Mouse (Mus musculus): Measurements from ENCODE around the gene Spata21. TPM values are rescaled to one million over a fixed set of nuclear protein-coding genes. Genes with fewer than 3 reads are reported as not detected.

Spata21 gene
- polyA plus RNA-seq, 1 experiment from 2014 or later, result 0.39 TPM

GRCm38 (mm10) chr4:141113831-141114230 lies 25.7 kb downstream of the Spata21 start:
- peak overlapping the region; percentile 50 for H3K27ac ChIP-seq (ENCODE audit: low read length)
- peak; percentile 3; the same call in 1 of the 2 replicates for ATAC-seq
- H3K36me3 ChIP-seq (ENCODE audit: control insufficient read depth, insufficient read depth, low read length), result peaks cover 19% of the 10 kb centered on the region

GRCm38 (mm10) chr4:141114521-141114981 lies 26.4 kb downstream of the Spata21 start:
- 73% methylated on average over 6 of the region's 6 CpGs for WGBS
- Histone ChIP-seq H3K9me3 (replicated peaks; ENCODE audit: control insufficient read depth, low read length, poor library complexity, severe bottlenecking) (0 out of 2 replicates have a peak, but pooled peaks cover 2% of the 10 kb centered on the region), H3K9ac (ENCODE audit: low read depth, low read length) (no peak overlapping the region), H3K36me3 (ENCODE audit: control insufficient read depth, insufficient read depth, low read length) (peaks cover 19% of the 10 kb centered on the region), H3K4me1 (ENCODE audit: control insufficient read depth, insufficient read depth, low read length) (peaks cover 2% of the 10 kb centered on the region; the same call in 1 of the 2 replicates), H3K27me3 (ENCODE audit: control insufficient read depth, insufficient read depth, low read depth, low read length) (no peaks in the 10 kb centered on the region), H3K4me3 (ENCODE audit: low read depth, low read length) (no peak overlapping the region), H3K4me2 (ENCODE audit: low read length) (no peak overlapping the region), H3K27ac (ENCODE audit: low read length) (peak overlapping the region; percentile 50)
- peak; percentile 37 for ATAC-seq

More at GRCm38 (mm10) chr4:141113831-141114230, 25.7 kb downstream of the Spata21 start:
- Histone ChIP-seq H3K27me3 (ENCODE audit: control insufficient read depth, insufficient read depth, low read depth, low read length) (no peaks in the 10 kb centered on the region), H3K4me1 (ENCODE audit: control insufficient read depth, insufficient read depth, low read length) (no peaks in the 10 kb centered on the region), H3K9ac (ENCODE audit: low read depth, low read length) (no peak overlapping the region), H3K4me2 (ENCODE audit: low read length) (no peak overlapping the region), H3K4me3 (ENCODE audit: low read depth, low read length) (no peak overlapping the region), H3K9me3 (replicated peaks; ENCODE audit: control insufficient read depth, low read length, poor library complexity, severe bottlenecking) (0 out of 2 replicates have a peak, but pooled peaks cover 2% of the 10 kb centered on the region)
- WGBS, result 72% methylated on average over 7 of the region's 7 CpGs

GRCm38 (mm10) chr4:141115398-141115797 lies 27.3 kb downstream of the Spata21 start:
- WGBS, result 53% methylated on average over 8 of the region's 8 CpGs
- peaks cover 19% of the 10 kb centered on the region for H3K36me3 ChIP-seq (ENCODE audit: control insufficient read depth, insufficient read depth, low read length)
- H3K4me2 ChIP-seq (ENCODE audit: low read length), result no peak overlapping the region
- peaks cover 5% of the 10 kb centered on the region for H3K4me1 ChIP-seq (ENCODE audit: control insufficient read depth, insufficient read depth, low read length)
- H3K27me3 ChIP-seq (ENCODE audit: control insufficient read depth, insufficient read depth, low read depth, low read length), result no peaks in the 10 kb centered on the region
- H3K4me3 ChIP-seq (ENCODE audit: low read depth, low read length), result no peak overlapping the region
- no peak overlapping the region for H3K27ac ChIP-seq (ENCODE audit: low read length)
- ATAC-seq, result no peak
- H3K9ac ChIP-seq (ENCODE audit: low read depth, low read length), result no peak overlapping the region
- 0 out of 2 replicates have a peak, but pooled peaks cover under 1% of the 10 kb centered on the region for H3K9me3 ChIP-seq (replicated peaks; ENCODE audit: control insufficient read depth, low read length, poor library complexity, severe bottlenecking)

GRCm38 (mm10) chr4:141118691-141119090 lies 30.6 kb downstream of the Spata21 start:
- 48% methylated on average over 4 of the region's 4 CpGs for WGBS
- H3K4me3 ChIP-seq (ENCODE audit: low read depth, low read length), result no peak overlapping the region
- peaks cover 11% of the 10 kb centered on the region for H3K36me3 ChIP-seq (ENCODE audit: control insufficient read depth, insufficient read depth, low read length)
- no peak overlapping the region for H3K27ac ChIP-seq (ENCODE audit: low read length)
- no peak overlapping the region for H3K4me2 ChIP-seq (ENCODE audit: low read length)
- H3K9me3 ChIP-seq (replicated peaks; ENCODE audit: control insufficient read depth, low read length, poor library complexity, severe bottlenecking), result no peaks in the 10 kb centered on the region
- H3K4me1 ChIP-seq (ENCODE audit: control insufficient read depth, insufficient read depth, low read length), result peaks cover 12% of the 10 kb centered on the region
- no peaks in the 10 kb centered on the region for H3K27me3 ChIP-seq (ENCODE audit: control insufficient read depth, insufficient read depth, low read depth, low read length)
- ATAC-seq, result no peak
- no peak overlapping the region for H3K9ac ChIP-seq (ENCODE audit: low read depth, low read length)

- Histone ChIP-seq H3K9me3 (replicated peaks; ENCODE audit: control insufficient read depth, low read length, poor library complexity, severe bottlenecking) (no peaks in the 10 kb centered on the region), H3K4me2 (ENCODE audit: low read length) (0 out of 2 replicates have a peak overlapping the region, but pooled peaks have one; percentile 1)
- 22% methylated on average over 11 of the region's 11 CpGs for WGBS
Measured at GRCm38 (mm10) chr4:141120700-141121099, 32.6 kb downstream of the Spata21 start.

GRCm38 (mm10) chr4:141122663-141123062 lies 34.5 kb downstream of the Spata21 start:
- no peak overlapping the region for H3K4me2 ChIP-seq (ENCODE audit: low read length)
- H3K27ac ChIP-seq (ENCODE audit: low read length), result no peak overlapping the region
- 83% methylated on average over 7 of the region's 7 CpGs for WGBS
- no peak overlapping the region for H3K9ac ChIP-seq (ENCODE audit: low read depth, low read length)
- no peaks in the 10 kb centered on the region for H3K27me3 ChIP-seq (ENCODE audit: control insufficient read depth, insufficient read depth, low read depth, low read length)
- H3K4me3 ChIP-seq (ENCODE audit: low read depth, low read length), result no peak overlapping the region
- H3K4me1 ChIP-seq (ENCODE audit: control insufficient read depth, insufficient read depth, low read length), result peaks cover 12% of the 10 kb centered on the region
- 0 out of 2 replicates have a peak, but pooled peaks cover 3% of the 10 kb centered on the region for H3K9me3 ChIP-seq (replicated peaks; ENCODE audit: control insufficient read depth, low read length, poor library complexity, severe bottlenecking)
- H3K36me3 ChIP-seq (ENCODE audit: control insufficient read depth, insufficient read depth, low read length), result 0 out of 2 replicates have a peak, but pooled peaks cover 2% of the 10 kb centered on the region
- ATAC-seq, result no peak

More at GRCm38 (mm10) chr4:141120700-141121099, 32.6 kb downstream of the Spata21 start:
- Histone ChIP-seq H3K4me1 (ENCODE audit: control insufficient read depth, insufficient read depth, low read length) (peaks cover 12% of the 10 kb centered on the region), H3K27ac (ENCODE audit: low read length) (no peak overlapping the region), H3K27me3 (ENCODE audit: control insufficient read depth, insufficient read depth, low read depth, low read length) (no peaks in the 10 kb centered on the region), H3K4me3 (ENCODE audit: low read depth, low read length) (no peak overlapping the region), H3K36me3 (ENCODE audit: control insufficient read depth, insufficient read depth, low read length) (peaks cover 1% of the 10 kb centered on the region; the same call in 1 of the 2 replicates), H3K9ac (ENCODE audit: low read depth, low read length) (no peak overlapping the region)
- ATAC-seq, result peak; percentile 63

- Histone ChIP-seq H3K27me3 (ENCODE audit: control insufficient read depth, insufficient read depth, low read depth, low read length) (no peaks in the 10 kb centered on the region), H3K4me2 (ENCODE audit: low read length) (no peak overlapping the region), H3K9ac (ENCODE audit: low read depth, low read length) (no peak overlapping the region), H3K36me3 (ENCODE audit: control insufficient read depth, insufficient read depth, low read length) (0 out of 2 replicates have a peak, but pooled peaks cover 2% of the 10 kb centered on the region), H3K27ac (ENCODE audit: low read length) (no peak overlapping the region), H3K4me1 (ENCODE audit: control insufficient read depth, insufficient read depth, low read length) (peaks cover 12% of the 10 kb centered on the region), H3K4me3 (ENCODE audit: low read depth, low read length) (no peak overlapping the region), H3K9me3 (replicated peaks; ENCODE audit: control insufficient read depth, low read length, poor library complexity, severe bottlenecking) (0 out of 2 replicates have a peak, but pooled peaks cover 3% of the 10 kb centered on the region)
- 48% methylated on average over 1 of the region's 1 CpGs for WGBS
- ATAC-seq, result no peak
Measured at GRCm38 (mm10) chr4:141123065-141123464, 34.9 kb downstream of the Spata21 start.

GRCm38 (mm10) chr4:141129190-141129710 lies 41.1 kb downstream of the Spata21 start:
- Histone ChIP-seq H3K9me3 (replicated peaks; ENCODE audit: control insufficient read depth, low read length, poor library complexity, severe bottlenecking) (0 out of 2 replicates have a peak, but pooled peaks cover 3% of the 10 kb centered on the region), H3K9ac (ENCODE audit: low read depth, low read length) (no peak overlapping the region), H3K36me3 (ENCODE audit: control insufficient read depth, insufficient read depth, low read length) (0 out of 2 replicates have a peak, but pooled peaks cover 2% of the 10 kb centered on the region), H3K4me1 (ENCODE audit: control insufficient read depth, insufficient read depth, low read length) (peaks cover 16% of the 10 kb centered on the region), H3K27me3 (ENCODE audit: control insufficient read depth, insufficient read depth, low read depth, low read length) (no peaks in the 10 kb centered on the region), H3K4me2 (ENCODE audit: low read length) (no peak overlapping the region), H3K27ac (ENCODE audit: low read length) (no peak overlapping the region), H3K4me3 (ENCODE audit: low read depth, low read length) (no peak overlapping the region)
- 65% methylated on average over 6 of the region's 6 CpGs for WGBS
- ATAC-seq, result no peak

GRCm38 (mm10) chr4:141130704-141131342 lies 42.7 kb downstream of the Spata21 start:
- Histone ChIP-seq H3K36me3 (ENCODE audit: control insufficient read depth, insufficient read depth, low read length) (0 out of 2 replicates have a peak, but pooled peaks cover 2% of the 10 kb centered on the region), H3K4me3 (ENCODE audit: low read depth, low read length) (no peak overlapping the region), H3K9ac (ENCODE audit: low read depth, low read length) (no peak overlapping the region), H3K27me3 (ENCODE audit: control insufficient read depth, insufficient read depth, low read depth, low read length) (no peaks in the 10 kb centered on the region), H3K27ac (ENCODE audit: low read length) (0 out of 2 replicates have a peak overlapping the region, but pooled peaks have one; percentile 11), H3K4me2 (ENCODE audit: low read length) (no peak overlapping the region), H3K9me3 (replicated peaks; ENCODE audit: control insufficient read depth, low read length, poor library complexity, severe bottlenecking) (0 out of 2 replicates have a peak, but pooled peaks cover 3% of the 10 kb centered on the region), H3K4me1 (ENCODE audit: control insufficient read depth, insufficient read depth, low read length) (peaks cover 28% of the 10 kb centered on the region)
- WGBS, result 80% methylated on average over 6 of the region's 6 CpGs
- ATAC-seq, result no peak

Measured in midbrain, embryonic 16.5 days (tissue).